Mouse (Mus musculus) frontal cortex, adult 2 months (tissue): ENCODE data around the gene Fnbp1l. TPM values are rescaled to one million over a fixed set of nuclear protein-coding genes. Genes with fewer than 3 reads are reported as not detected.
A peak's percentile ranks its signal among the peaks of the same experiment; 100 is the strongest.

ENCODE experiments used
- DNase-seq, 2 experiments: peaks; one replicate each; pipeline ENCODE4 v3.0.0; 2022; ENCODE audit warnings: low spot score in 1 of 2; ENCODE audit errors: extremely low spot score in 1 of 2
- polyA plus RNA-seq: library from polyadenylated mRNA; depleted of rRNA; stranded (reverse); fragments of >200 nt; gene quantifications from 2 replicates; pipeline ENCODE4 v1.2.3, GENCODE M21; 2012

Fnbp1l gene
- polyA plus RNA-seq, 1 experiment, result 98.4 TPM

- no peak for DNase-seq
Observed at GRCm38 (mm10) chr3:122611761-122612160, 7.8 kb downstream of the Fnbp1l start.

DNA sequence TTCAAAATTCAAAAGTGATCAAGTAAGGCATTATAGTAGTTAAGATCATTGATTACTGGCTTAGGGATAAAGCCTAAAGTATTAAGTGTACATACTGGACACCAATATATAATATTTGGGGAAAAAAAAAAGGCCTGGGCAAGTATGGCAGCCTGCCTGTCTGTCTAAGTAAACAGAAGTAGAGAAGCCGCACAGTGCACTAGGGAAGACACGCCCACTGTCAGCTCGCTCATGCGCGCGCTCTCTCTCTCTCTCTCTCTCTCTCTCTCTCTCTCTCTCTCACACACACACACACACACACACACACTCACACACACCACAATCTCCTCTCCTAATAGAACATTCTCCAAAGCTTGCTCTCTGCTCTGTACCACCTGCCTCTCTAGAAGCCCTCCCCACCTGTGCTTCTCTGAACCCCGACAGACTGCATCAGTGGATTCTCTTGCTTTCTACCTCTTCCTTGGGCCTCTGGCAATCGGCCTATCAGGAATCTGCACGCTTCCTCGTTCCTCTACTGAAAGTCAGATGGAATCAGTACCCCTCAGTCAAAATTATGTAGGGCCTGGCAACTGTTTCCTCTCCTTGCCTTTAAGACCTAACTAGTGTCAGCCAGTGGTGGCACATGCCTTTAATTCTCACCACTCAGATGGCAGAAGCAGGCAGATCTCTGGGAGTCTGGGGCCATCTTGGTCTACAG is 13.3 kb downstream of the Fnbp1l start:
- DNase-seq, result no peak

- no peak for DNase-seq
Observed at GRCm38 (mm10) chr3:122603229-122603628, 16.3 kb downstream of the Fnbp1l start.

DNA sequence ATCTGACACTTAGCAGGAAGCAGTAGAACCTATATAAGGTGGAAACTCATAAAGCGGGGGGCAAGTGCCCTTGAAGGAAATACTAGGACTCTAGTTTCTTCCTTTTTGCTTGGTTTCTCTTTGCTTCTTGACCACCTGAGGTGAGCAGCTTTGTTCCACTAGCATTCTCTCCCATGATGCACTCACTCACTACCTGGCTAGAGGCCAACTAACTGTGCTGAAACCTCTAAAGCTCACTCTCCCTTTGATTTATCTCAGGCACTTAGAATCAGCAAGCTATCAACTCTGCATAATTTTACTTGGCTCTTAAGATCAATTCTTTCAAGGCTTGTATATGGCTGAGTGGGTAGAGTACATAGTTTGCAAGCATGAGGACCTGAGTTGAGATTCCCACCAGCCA is 17.1 kb downstream of the Fnbp1l start:
- DNase-seq, result no peak

DNA sequence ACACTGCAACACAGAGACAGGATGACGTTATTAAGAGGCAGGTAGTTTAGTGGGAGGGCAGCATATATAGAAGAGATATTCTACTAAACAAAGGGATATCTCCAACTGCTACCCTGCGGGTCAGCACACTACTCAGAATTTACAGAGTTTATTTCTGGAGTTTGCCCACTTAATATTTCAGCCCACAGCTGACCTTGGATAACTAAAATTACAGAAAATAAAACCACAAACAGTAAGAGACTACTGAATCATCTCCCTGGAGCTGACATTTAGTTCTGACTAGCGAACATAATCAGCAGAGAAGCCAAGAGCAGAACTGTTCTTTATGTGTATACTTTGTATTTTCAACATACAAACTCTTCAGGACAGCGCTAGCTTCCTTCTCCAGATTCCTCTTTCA is 20.2 kb downstream of the Fnbp1l start:
- DNase-seq, result no peak

DNA sequence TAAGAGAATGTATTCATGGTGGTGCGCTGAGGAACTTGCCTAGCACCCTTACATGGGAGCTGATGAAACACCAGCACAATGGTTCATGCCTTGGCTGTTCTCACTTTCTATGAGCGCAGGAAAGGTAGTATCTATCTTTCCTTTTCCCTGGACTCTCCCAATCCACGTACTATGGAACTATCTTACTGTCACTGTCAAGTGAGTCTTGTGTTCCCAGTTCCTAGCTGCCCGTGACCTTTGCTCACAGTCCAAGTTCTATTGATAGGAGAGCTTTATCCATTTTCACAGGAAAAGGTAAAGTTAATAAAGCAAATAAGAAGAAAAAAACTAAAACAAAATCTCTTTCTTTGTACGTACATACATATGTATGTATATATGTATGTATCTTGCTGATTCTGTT is 28.7 kb downstream of the Fnbp1l start:
- no peak for DNase-seq

DNA sequence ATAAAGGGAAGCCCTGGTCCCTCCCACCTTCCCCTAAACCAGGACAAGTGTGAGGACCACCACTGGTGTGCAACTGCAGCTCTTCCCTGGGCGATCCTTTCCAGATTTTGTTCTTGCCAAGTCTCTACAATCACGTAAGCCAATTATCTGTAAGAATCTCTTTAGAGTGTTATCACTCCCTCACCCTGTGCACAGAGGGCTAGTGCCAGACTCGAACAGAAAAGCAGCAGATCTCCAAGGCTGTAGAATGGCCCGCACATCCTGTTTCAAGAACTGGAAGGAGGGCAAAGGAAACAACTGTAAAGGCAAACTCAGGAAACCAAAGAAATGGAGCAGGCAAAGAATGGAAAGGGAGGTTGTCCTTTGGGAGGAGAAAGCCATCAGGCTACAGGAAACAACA is 29.2 kb downstream of the Fnbp1l start:
- no peak for DNase-seq

GRCm38 (mm10) chr3:122586918-122587641 is 32.4 kb downstream of the Fnbp1l start:
- no peak for DNase-seq

DNA sequence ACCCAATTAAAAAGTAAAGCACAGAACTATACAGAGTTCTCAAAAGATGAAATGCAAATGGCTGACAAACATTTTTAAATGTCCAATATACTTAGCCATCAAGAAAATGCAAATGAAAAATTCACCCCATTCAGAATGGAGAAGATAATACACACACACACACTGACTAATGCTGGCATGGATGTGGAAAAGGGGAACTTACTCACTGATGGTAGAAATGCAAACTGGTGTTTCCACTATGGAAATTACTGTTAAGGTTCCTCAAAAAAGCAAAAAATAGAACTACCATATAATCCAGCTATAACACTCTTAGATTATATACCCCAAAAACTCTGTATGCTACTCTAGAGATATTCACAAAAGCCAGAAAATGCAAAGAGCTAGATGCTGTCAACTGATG is 42.2 kb downstream of the Fnbp1l start:
- no peak for DNase-seq

DNA sequence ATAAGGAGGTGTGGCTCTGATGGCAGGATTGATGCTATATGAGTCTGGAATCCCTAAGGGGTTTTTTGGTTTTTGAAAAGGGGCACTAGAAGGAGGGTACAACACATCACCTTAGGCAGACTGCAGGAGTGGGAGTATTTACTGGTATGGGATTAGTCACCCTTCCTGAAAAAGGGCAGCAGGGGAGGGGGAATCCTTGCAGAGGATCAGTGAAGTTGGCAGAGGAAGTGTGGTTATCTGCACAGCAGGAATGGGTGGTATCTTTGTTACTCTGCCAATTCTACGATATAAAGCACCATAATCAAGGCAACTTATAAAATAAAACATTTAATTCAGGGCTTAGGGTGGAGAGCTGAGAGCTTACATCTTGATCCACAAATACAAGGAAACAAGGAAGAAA is 44.6 kb downstream of the Fnbp1l start:
- DNase-seq, result peak in 1 of 2 experiments; percentile 17

DNA sequence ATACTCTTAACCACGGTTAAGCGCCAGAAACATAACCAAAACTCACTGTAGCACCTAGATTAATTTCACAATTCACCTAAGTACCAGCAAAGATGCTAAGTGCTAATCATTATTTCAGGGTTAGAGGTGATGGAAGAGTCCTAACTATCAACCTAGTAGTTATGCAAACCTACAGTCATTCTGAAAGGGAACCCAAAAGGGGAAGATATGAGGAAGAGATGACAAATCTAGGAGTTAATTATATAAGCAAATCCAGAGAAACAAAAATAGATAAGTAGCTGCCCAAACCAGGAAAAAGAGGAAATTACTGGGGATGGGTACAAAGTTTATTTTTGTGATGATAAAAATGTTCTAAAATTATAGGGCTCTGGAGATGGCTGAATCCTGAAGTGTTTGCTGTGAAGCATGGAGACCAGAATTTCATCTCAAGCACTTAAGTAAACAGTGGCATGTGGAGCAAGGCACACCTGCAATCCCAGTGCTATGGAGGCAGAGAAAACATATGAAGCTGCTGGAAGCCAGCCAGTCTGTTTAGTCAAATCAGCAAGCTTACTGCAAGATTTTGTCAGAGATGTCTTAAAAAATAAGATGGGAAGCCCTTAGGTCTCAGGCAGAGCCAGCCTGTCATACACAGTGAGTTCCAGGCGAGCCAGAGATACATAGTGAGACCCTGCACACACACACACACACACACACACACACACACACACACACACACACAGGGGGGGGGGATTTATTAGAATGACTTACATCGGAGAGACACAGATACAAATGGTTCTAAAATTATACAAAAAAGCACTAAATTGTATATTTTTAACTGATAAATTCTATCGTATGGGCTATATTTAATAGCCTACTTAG is 45.9 kb downstream of the Fnbp1l start:
- peak; percentile 43 to 76 for DNase-seq

DNA sequence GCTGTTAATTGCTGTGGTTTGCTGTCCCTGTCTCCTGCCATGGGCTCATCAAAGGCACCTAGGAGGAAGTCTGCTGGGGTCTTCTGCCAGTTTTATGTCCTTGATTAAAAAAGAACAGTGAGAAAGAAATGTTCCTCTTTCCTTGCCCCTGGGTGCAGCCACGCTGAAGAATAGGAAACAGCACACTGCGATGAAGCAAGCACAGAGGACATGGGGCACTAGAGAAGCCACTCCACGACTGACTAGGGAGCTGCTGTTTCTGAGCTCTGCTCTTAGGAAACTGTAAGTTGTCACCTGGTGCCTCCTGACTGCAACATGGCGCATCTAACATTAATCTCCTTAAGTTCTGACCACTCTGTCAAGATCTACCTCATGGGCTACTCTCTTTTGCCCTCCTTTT is 53.0 kb downstream of the Fnbp1l start:
- DNase-seq, result no peak

DNA sequence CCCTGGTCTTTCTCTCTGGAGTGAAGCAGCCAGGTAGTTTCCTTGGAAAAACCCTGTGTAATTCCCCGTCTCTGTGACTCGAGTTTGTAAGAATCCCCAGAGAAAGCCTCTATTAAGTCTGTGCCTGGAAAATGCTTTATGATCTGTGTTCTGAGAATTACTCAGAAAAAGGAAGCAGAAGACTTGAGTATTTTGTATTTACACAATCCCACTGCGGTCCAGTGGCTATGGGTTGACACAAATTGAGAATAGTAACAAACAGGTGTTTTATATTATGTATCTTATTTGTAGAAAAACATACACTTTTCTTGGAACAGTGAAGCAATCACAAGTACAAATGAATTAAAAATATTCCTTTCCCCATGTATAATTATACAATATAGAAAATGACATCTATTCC is 53.4 kb downstream of the Fnbp1l start:
- no peak for DNase-seq

- DNase-seq, result no peak
Observed at GRCm38 (mm10) chr3:122565285-122565684, 54.2 kb downstream of the Fnbp1l start.

- no peak for DNase-seq
Observed at GRCm38 (mm10) chr3:122557766-122558165, 61.7 kb downstream of the Fnbp1l start.

DNA sequence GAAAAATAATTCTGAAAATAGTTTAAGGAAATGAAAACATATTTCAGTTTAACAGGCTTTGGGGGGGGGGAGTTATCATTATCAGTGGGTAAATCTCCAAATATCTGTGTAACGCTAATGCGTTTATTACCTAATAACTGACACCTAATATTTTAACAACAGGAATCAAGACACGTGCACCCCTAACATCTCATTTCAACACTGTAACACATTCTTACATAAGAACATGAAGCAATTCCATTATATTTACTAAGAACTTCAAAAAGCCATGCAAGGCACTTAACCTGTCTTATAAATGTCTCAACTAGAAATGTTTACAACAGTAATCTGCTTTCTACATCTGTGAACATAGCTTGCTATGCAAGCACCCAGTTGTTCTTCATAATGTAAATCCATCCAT is 68.3 kb downstream of the Fnbp1l start:
- no peak for DNase-seq

DNA sequence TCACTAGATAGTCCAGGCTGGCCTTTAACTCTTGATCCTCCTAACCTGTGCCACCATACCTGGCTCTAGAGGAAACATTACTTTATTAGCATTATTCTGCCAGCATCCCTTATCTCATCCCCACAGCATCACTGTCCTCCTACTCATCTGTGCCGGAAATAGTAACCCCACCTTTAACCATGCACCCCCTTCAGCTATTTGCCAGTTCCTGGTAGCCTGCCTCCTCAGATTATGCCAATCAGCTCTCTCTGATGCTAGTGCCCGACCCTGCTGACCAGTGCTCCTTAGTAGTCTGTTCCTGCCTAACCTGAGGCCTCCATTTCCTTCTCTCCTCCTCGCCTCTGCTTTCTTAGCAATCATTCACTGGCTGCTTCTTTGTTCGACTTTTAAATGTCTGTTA is 72.0 kb downstream of the Fnbp1l start:
- peak in 1 of 2 experiments; percentile 41 for DNase-seq

DNA sequence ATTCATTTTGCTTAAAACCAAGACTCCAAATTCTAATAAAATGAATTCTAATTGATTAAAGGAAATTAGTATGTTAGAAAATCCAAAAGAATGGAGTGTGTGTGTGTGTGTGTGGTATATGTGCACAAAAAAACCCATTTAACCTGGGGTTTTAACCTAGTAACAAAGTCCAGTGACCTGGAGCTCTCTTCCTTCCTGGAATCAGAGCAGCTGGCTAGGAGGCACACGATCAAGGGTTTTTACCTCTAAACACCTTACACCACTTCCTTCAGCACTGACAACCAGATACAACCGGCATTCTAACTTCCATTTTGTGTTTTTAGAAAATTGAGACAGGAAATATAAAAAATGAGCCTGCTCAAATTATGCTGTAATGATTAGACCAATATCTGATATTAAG is 74.2 kb downstream of the Fnbp1l start:
- no peak for DNase-seq

DNA sequence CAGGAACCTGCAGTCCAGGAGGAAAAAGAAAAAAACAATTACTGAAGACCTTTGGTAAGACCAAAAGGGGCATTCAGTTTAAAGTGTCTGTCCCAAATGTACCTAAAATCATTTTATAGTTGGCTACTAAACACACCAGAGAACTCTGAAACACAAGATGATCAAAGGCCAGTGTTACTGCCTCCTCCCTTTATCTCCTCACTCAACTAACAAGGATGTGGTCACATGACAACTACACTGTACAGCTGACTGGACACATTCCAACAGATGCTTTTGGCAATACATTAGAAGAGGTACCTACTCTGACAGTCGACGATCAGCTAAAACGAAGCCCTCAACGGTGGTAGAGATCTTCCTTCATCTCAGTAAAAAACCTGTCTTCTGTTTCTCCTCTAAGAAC is 78.6 kb downstream of the Fnbp1l start:
- DNase-seq, result no peak

GRCm38 (mm10) chr3:122539961-122540690 is 79.4 kb downstream of the Fnbp1l start:
- DNase-seq, result no peak

- no peak for DNase-seq
Observed at GRCm38 (mm10) chr3:122538851-122539250, 80.7 kb downstream of the Fnbp1l start.
